Mouse (Mus musculus) heart, embryonic 14.5 days (tissue): ENCODE data around the gene Tle2. TPM values are rescaled to one million over a fixed set of nuclear protein-coding genes. Genes with fewer than 3 reads are reported as not detected.

ENCODE experiments used
- ATAC-seq: fragments of 200-750 bp; cut with Nextera tagmentation; 2 replicates; pipeline ENCODE4 v1.8.0; 2017; ENCODE audit warnings: low read depth, moderate TSS enrichment; ENCODE audit not compliant: insufficient number of reproducible peaks, insufficient read depth, low FRiP score
- H3K27ac ChIP-seq, 2 experiments: fragments of 200-500 bp in 1 of 2; fragments of 300-500 bp in 1 of 2; sonication (generic) in 1 of 2; replicated peaks in 1 of 2; 2 replicates each; pipeline ENCODE4 v1.5.1; 2012 to 2014; ENCODE audit warnings: low read depth in 2 of 2, low read length in 2 of 2, control low read depth in 1 of 2, mild to moderate bottlenecking in 1 of 2, mixed read lengths in 1 of 2; ENCODE audit not compliant: control insufficient read depth in 1 of 2, insufficient read depth in 1 of 2
- H3K27me3 ChIP-seq: fragments of 300-500 bp; sonication (generic); 2 replicates; pipeline ENCODE4 v1.6.1; 2014; ENCODE audit warnings: mild to moderate bottlenecking, low read length, control low read depth; ENCODE audit not compliant: control insufficient read depth, insufficient read depth
- H3K36me3 ChIP-seq: fragments of 300-500 bp; sonication (generic); 2 replicates; pipeline ENCODE4 v1.6.1; 2014; ENCODE audit warnings: mild to moderate bottlenecking, control low read depth, low read length, mixed read lengths; ENCODE audit not compliant: control insufficient read depth, insufficient read depth
- H3K4me1 ChIP-seq, 2 experiments: fragments of 200-500 bp in 1 of 2; fragments of 300-500 bp in 1 of 2; sonication (generic) in 1 of 2; 2 replicates each; pipeline ENCODE4 v1.6.1; 2012 to 2014; ENCODE audit warnings: low read length in 2 of 2, control low read depth in 1 of 2, mixed read lengths in 1 of 2; ENCODE audit not compliant: control insufficient read depth in 2 of 2, insufficient read depth in 2 of 2
- H3K4me2 ChIP-seq: fragments of 300-500 bp; sonication (generic); 2 replicates; pipeline ENCODE4 v1.6.1; 2014; ENCODE audit warnings: mild to moderate bottlenecking, low read length
- H3K4me3 ChIP-seq, 2 experiments: fragments of 200-500 bp in 1 of 2; fragments of 300-500 bp in 1 of 2; sonication (generic) in 1 of 2; 2 replicates each; pipeline ENCODE4 v1.5.1; 2012 to 2014; ENCODE audit warnings: low read length in 2 of 2, mild to moderate bottlenecking in 2 of 2, control low read depth in 1 of 2, low read depth in 1 of 2, moderate library complexity in 1 of 2; ENCODE audit not compliant: control insufficient read depth in 1 of 2, insufficient read depth in 1 of 2
- H3K9ac ChIP-seq: fragments of 300-500 bp; sonication (generic); 2 replicates; pipeline ENCODE4 v1.6.1; 2014; ENCODE audit warnings: mild to moderate bottlenecking, low read length
- H3K9me3 ChIP-seq: fragments of 300-500 bp; sonication (generic); 2 replicates; pipeline ENCODE4 v1.6.1; 2016; ENCODE audit warnings: low read length, control low read depth; ENCODE audit not compliant: control insufficient read depth
- WGBS: fragments of 180-500 bp; shearing (Covaris S2); extraction: QIAGEN DNeasy Blood & Tissue Kit; methylation state at CpG from one replicate; pipeline ENCODE4 v1.1.7; 2014; 5-methylcytosine and 5-hydroxymethylcytosine counted together
- polyA plus RNA-seq: library from polyadenylated mRNA; unstranded; fragments of >200 nt; fragmentation: Nextera tagmentation; extraction: Ambion mirVana; gene quantifications from 2 replicates; pipeline ENCODE4 v1.2.1, GENCODE M21; 2014

The Tle2 gene
- polyA plus RNA-seq, 1 experiment from 2014 or later = 21.6 TPM

GRCm38 (mm10) chr10:81541363-81541762, 33.0 kb upstream of the Tle2 start:
- Histone ChIP-seq H3K27me3 (no peaks in the 10 kb centered on the region), H3K27ac (peak overlapping the region; percentile 18 to 37; a peak in 1 of 4 replicates), H3K9ac (peak overlapping the region; percentile 93), H3K36me3 (0 out of 2 replicates have a peak, but pooled peaks cover 4% of the 10 kb centered on the region), H3K9me3 (no peaks in the 10 kb centered on the region), H3K4me2 (peak overlapping the region; percentile 35; the same call in 1 of the 2 replicates), H3K4me1 (peaks cover 20 to 34% of the 10 kb centered on the region in 2 experiments), H3K4me3 (no peak overlapping the region)
- ATAC-seq = no peak
- WGBS = 72% methylated on average over 5 of the region's 5 CpGs

GRCm38 (mm10) chr10:81541803-81542202, 32.6 kb upstream of the Tle2 start:
- H3K4me1 ChIP-seq = peaks cover 20 to 34% of the 10 kb centered on the region in 2 experiments
- peak overlapping the region; percentile 18 to 37; a peak in 1 of 4 replicates for H3K27ac ChIP-seq
- no peaks in the 10 kb centered on the region for H3K9me3 ChIP-seq
- H3K9ac ChIP-seq = peak overlapping the region; percentile 93
- peak overlapping the region; percentile 35 for H3K4me2 ChIP-seq
- no peak overlapping the region for H3K4me3 ChIP-seq
- 0 out of 2 replicates have a peak, but pooled peaks cover 4% of the 10 kb centered on the region for H3K36me3 ChIP-seq
- no peaks in the 10 kb centered on the region for H3K27me3 ChIP-seq
- no peak for ATAC-seq
- 41% methylated on average over 10 of the region's 10 CpGs for WGBS

GRCm38 (mm10) chr10:81542727-81543460, 31.5 kb upstream of the Tle2 start:
- Histone ChIP-seq H3K4me1 (peaks cover 20 to 34% of the 10 kb centered on the region in 2 experiments), H3K9me3 (no peaks in the 10 kb centered on the region), H3K4me2 (peak overlapping the region; percentile 98), H3K36me3 (0 out of 2 replicates have a peak, but pooled peaks cover 4% of the 10 kb centered on the region), H3K27me3 (no peaks in the 10 kb centered on the region), H3K4me3 (no peak overlapping the region), H3K9ac (peak overlapping the region; percentile 93), H3K27ac (no peak overlapping the region)
- no peak for ATAC-seq
- WGBS = 78% methylated on average over 7 of the region's 7 CpGs

GRCm38 (mm10) chr10:81543633-81544032, 30.7 kb upstream of the Tle2 start:
- Histone ChIP-seq H3K9ac (peak overlapping the region; percentile 93), H3K27me3 (no peaks in the 10 kb centered on the region), H3K4me3 (peak overlapping the region; percentile 80 to 97), H3K27ac (no peak overlapping the region), H3K9me3 (no peaks in the 10 kb centered on the region), H3K36me3 (0 out of 2 replicates have a peak, but pooled peaks cover 4% of the 10 kb centered on the region), H3K4me2 (peak overlapping the region; percentile 98), H3K4me1 (peaks cover 20 to 34% of the 10 kb centered on the region in 2 experiments)
- ATAC-seq = no peak
- 77% methylated on average over 1 of the region's 1 CpGs for WGBS

- peak overlapping the region; percentile 80 to 97 for H3K4me3 ChIP-seq
- H3K36me3 ChIP-seq = no peaks in the 10 kb centered on the region
- WGBS = under 1% methylated on average over 91 of the region's 93 CpGs
- peaks cover 20 to 34% of the 10 kb centered on the region in 2 experiments for H3K4me1 ChIP-seq
- no peaks in the 10 kb centered on the region for H3K9me3 ChIP-seq
- no peak for ATAC-seq
- H3K27me3 ChIP-seq = no peaks in the 10 kb centered on the region
- peak overlapping the region; percentile 93 for H3K9ac ChIP-seq
- peak overlapping the region; percentile 98 for H3K4me2 ChIP-seq
- peak overlapping the region in 1 of 2 experiments; percentile 75; a peak in 3 of 4 replicates for H3K27ac ChIP-seq
Measured at GRCm38 (mm10) chr10:81544296-81545160, 29.8 kb upstream of the Tle2 start.

DNA sequence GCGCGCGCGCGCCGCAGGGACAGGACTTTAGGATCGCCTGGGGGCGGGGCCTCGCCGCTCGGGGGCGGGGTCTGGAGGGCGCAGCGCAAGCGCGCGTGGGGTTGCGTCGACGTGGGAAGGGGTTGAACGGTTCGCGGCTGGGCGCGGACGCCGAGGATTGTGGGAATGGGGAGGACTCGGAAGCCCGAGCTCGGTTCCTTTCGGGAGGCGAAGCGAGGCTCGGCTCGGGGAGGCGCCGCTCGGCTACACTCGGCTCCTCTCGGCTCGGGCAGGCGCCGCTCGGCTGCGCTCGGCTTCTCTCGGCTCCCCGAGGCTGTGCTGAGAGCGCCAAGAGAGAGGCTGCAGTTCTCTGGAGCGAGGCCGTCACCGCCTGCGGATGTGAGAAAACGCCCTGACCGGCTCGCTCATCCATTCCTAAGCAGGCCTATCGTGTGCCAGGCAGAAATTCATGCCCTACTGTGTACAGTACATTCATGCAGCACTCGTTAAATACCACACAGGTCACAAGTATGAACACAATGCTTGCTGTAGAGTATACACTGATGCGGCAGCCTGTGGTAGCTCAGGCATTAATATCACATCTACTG, 29.1 kb upstream of the Tle2 start, which contains the start of gene Gna11:
TSS of gene Gna11 (minus strand) at position 30 of the 587 bp plus-strand sequence.
- peak within 1 kb of the TSS; percentile 58 to 75 for H3K27ac ChIP-seq
- 2% methylated on average over 56 of the region's 59 CpGs for WGBS
- H3K4me3 ChIP-seq = peak within 1 kb of the TSS; percentile 80 to 97
- peak within 1 kb of the TSS; percentile 93 for H3K9ac ChIP-seq
- peak within 1 kb of the TSS; percentile 98 for H3K4me2 ChIP-seq
- ATAC-seq = peak; percentile 96
- no peaks in the 10 kb centered on the region for H3K27me3 ChIP-seq
- H3K36me3 ChIP-seq = no peaks in the 10 kb centered on the region
- peaks cover 20 to 34% of the 10 kb centered on the region in 2 experiments for H3K4me1 ChIP-seq
- no peaks in the 10 kb centered on the region for H3K9me3 ChIP-seq

- ATAC-seq = no peak
- Histone ChIP-seq H3K4me3 (no peak overlapping the region), H3K9ac (peak overlapping the region; percentile 40), H3K4me1 (peaks cover 20 to 33% of the 10 kb centered on the region in 2 experiments), H3K4me2 (no peak overlapping the region), H3K9me3 (no peaks in the 10 kb centered on the region), H3K27ac (no peak overlapping the region), H3K27me3 (no peaks in the 10 kb centered on the region), H3K36me3 (no peaks in the 10 kb centered on the region)
- 57% methylated on average over 5 of the region's 5 CpGs for WGBS
Measured at GRCm38 (mm10) chr10:81546332-81546731, 28.0 kb upstream of the Tle2 start.
